In genomic region chr4:134129482-134129881, GRCm38 (mm10) we compare ENCODE assay signal across 8 mouse cellular contexts. TPM values are rescaled to one million over a fixed set of nuclear protein-coding genes. Genes with fewer than 3 reads are reported as not detected.
DNase-seq lines count a peak whose midpoint lies in the region; ATAC-seq and TF ChIP-seq lines count a peak whose summit lies in the region.

No protein-coding gene starts in this region.

- peak overlapping the region; percentile 95 for H3K27ac ChIP-seq in bone marrow macrophage, adult 2 months (ENCODE audit: insufficient read depth, low read depth, low read length)
- no peak overlapping the region for H3K27ac ChIP-seq in hindbrain, embryonic 14.5 days
- H3K27ac ChIP-seq in lung, embryonic 15.5 days: peak overlapping the region; percentile 97
- peak overlapping the region; percentile 73 for H3K27ac ChIP-seq in small intestine, adult 2 months (ENCODE audit: insufficient read depth, low read depth, low read length)

- H3K4me1 ChIP-seq in bone marrow macrophage, adult 2 months (ENCODE audit: control insufficient read depth, insufficient read depth, low read length): peaks cover 56% of the 10 kb centered on the region
- peaks cover 13% of the 10 kb centered on the region for H3K4me1 ChIP-seq in hindbrain, embryonic 14.5 days (replicated peaks; ENCODE audit: control insufficient read depth, insufficient read depth, low read length)
- peaks cover 26% of the 10 kb centered on the region for H3K4me1 ChIP-seq in lung, embryonic 15.5 days
- H3K4me1 ChIP-seq in small intestine, adult 2 months (ENCODE audit: control insufficient read depth, insufficient read depth, insufficient read length, low read length): peaks cover 40% of the 10 kb centered on the region

- H3K27me3 ChIP-seq in hindbrain, embryonic 14.5 days (ENCODE audit: control insufficient read depth, insufficient read depth, low read length): no peaks in the 10 kb centered on the region
- no peaks in the 10 kb centered on the region for H3K27me3 ChIP-seq in lung, embryonic 15.5 days
- H3K27me3 ChIP-seq in small intestine, adult 2 months (ENCODE audit: control insufficient read depth, insufficient read depth, low read length): no peaks in the 10 kb centered on the region

- peak; percentile 26 for DNase-seq in kidney, adult 18-20 months
- no peak for DNase-seq in kidney, adult 8-10 months
- no peak for DNase-seq in hindbrain, embryonic 14.5 days (ENCODE audit: low spot score)
- DNase-seq in cerebellum, adult 11-12 months: no peak

- no peak overlapping the region for H3K9ac ChIP-seq in hindbrain, embryonic 14.5 days
- peak overlapping the region; percentile 70 for H3K9ac ChIP-seq in lung, embryonic 15.5 days

- H3K4me2 ChIP-seq in hindbrain, embryonic 14.5 days (replicated peaks): peak overlapping the region; percentile 71
- H3K4me2 ChIP-seq in lung, embryonic 15.5 days: peak overlapping the region; percentile 85

- H3K36me3 ChIP-seq in hindbrain, embryonic 14.5 days (replicated peaks; ENCODE audit: control insufficient read depth, insufficient read depth): peaks cover 13% of the 10 kb centered on the region
- H3K36me3 ChIP-seq in lung, embryonic 15.5 days: no peaks in the 10 kb centered on the region
- 0 out of 2 replicates have a peak, but pooled peaks cover 7% of the 10 kb centered on the region for H3K36me3 ChIP-seq in small intestine, adult 2 months (ENCODE audit: control insufficient read depth, insufficient read depth, low read length)

- no peak for TF ChIP-seq CTCF in bone marrow macrophage, adult 2 months (IDR thresholded peaks at IDR 0.05; ENCODE audit: low read depth, low read length)
- TF ChIP-seq CTCF in small intestine, adult 2 months (IDR thresholded peaks at IDR 0.05; ENCODE audit: extremely low read depth, insufficient read length, insufficient replicate concordance, low read depth, low read length): no peak

- WGBS in hindbrain, embryonic 14.5 days: 58% methylated on average over 6 of the region's 6 CpGs
- 25% methylated on average over 6 of the region's 6 CpGs for WGBS in lung, embryonic 15.5 days
- 34% methylated on average over 6 of the region's 6 CpGs for WGBS in small intestine, adult 2 months

- TF ChIP-seq POLR2A in bone marrow macrophage, adult 2 months (IDR thresholded peaks at IDR 0.05; ENCODE audit: borderline replicate concordance, low read depth, low read length): no peak
- no peak for TF ChIP-seq POLR2A in small intestine, adult 2 months (IDR thresholded peaks at IDR 0.05; ENCODE audit: low read depth, low read length)

- H3K9me3 ChIP-seq in hindbrain, embryonic 14.5 days (ENCODE audit: control insufficient read depth, low read length): no peaks in the 10 kb centered on the region
- no peaks in the 10 kb centered on the region for H3K9me3 ChIP-seq in lung, embryonic 15.5 days

- ATAC-seq in hindbrain, embryonic 14.5 days (ENCODE audit: low FRiP score): no peak
- ATAC-seq in lung, embryonic 15.5 days (ENCODE audit: borderline replicate concordance, extremely low read depth, low FRiP score, low TSS enrichment): no peak
- ATAC-seq in erythroblast, adult 5-6 weeks (replicated peaks; ENCODE audit: low FRiP score, poor library complexity, severe bottlenecking): no peak

- peak overlapping the region; percentile 70 for H3K4me3 ChIP-seq in bone marrow macrophage, adult 2 months (ENCODE audit: insufficient read depth, low read length)
- no peak overlapping the region for H3K4me3 ChIP-seq in hindbrain, embryonic 14.5 days (replicated peaks; ENCODE audit: low read length)
- peak overlapping the region; percentile 69 for H3K4me3 ChIP-seq in lung, embryonic 15.5 days
- 0 out of 2 replicates have a peak overlapping the region, but pooled peaks have one; percentile 5 for H3K4me3 ChIP-seq in small intestine, adult 2 months (ENCODE audit: low read depth, low read length)

RNA-seq across cellular contexts. Expression of gene Sh3bgrl3, which starts 0.9 kb away (rescaled TPM):
- polyA plus RNA-seq in bone marrow macrophage, adult 2 months (2012; ENCODE audit: insufficient read depth, insufficient read length, missing spikeins): 1,334 and 1,359 TPM in 2 replicates
- polyA plus RNA-seq in hindbrain, embryonic 14.5 days (2014; fragmentation: Nextera tagmentation; extraction: Ambion mirVana): 429 and 442 TPM in 2 replicates
- 406 and 408 TPM in 2 replicates for polyA plus RNA-seq in lung, embryonic 15.5 days (2015; fragmentation: Nextera tagmentation; extraction: Ambion mirVana)
- 453 and 911 TPM in 2 replicates for polyA plus RNA-seq in small intestine, adult 2 months (2012; rRNA removed)
- total RNA-seq in erythroblast, adult 5-6 weeks (2015; ENCODE audit: low replicate concordance): 231 and 242 TPM in 2 replicates
- total RNA-seq in erythroblast, adult 5-6 weeks (2017; ENCODE audit: low replicate concordance): 56.2 and 119 TPM in 2 replicates

RNA-seq across cellular contexts. Expression of gene Ubxn11, which starts 27.1 kb away (rescaled TPM):
- polyA plus RNA-seq in bone marrow macrophage, adult 2 months (2012; ENCODE audit: insufficient read depth, insufficient read length, missing spikeins): 2.5 and 5.8 TPM in 2 replicates
- polyA plus RNA-seq in hindbrain, embryonic 14.5 days (2014; fragmentation: Nextera tagmentation; extraction: Ambion mirVana): 17.5 and 22.2 TPM in 2 replicates
- 9.1 and 9.6 TPM in 2 replicates for polyA plus RNA-seq in lung, embryonic 15.5 days (2015; fragmentation: Nextera tagmentation; extraction: Ambion mirVana)
- 2.8 and 4.5 TPM in 2 replicates for polyA plus RNA-seq in small intestine, adult 2 months (2012; rRNA removed)
- 0.84 TPM in 1 of 2 replicates, not detected in the other for total RNA-seq in erythroblast, adult 5-6 weeks (2015; ENCODE audit: low replicate concordance)
- total RNA-seq in erythroblast, adult 5-6 weeks (2017; ENCODE audit: low replicate concordance): 2.4 TPM in 1 of 2 replicates, not detected in the other

RNA-seq across cellular contexts. Expression of gene Cd52, which starts 34.6 kb away (rescaled TPM):
- 1,130 and 1,142 TPM in 2 replicates for polyA plus RNA-seq in bone marrow macrophage, adult 2 months (2012; ENCODE audit: insufficient read depth, insufficient read length, missing spikeins)
- 1.7 and 2.4 TPM in 2 replicates for polyA plus RNA-seq in hindbrain, embryonic 14.5 days (2014; fragmentation: Nextera tagmentation; extraction: Ambion mirVana)
- polyA plus RNA-seq in lung, embryonic 15.5 days (2015; fragmentation: Nextera tagmentation; extraction: Ambion mirVana): 18.3 and 19.7 TPM in 2 replicates
- polyA plus RNA-seq in small intestine, adult 2 months (2012; rRNA removed): 21.7 and 35.1 TPM in 2 replicates
- total RNA-seq in erythroblast, adult 5-6 weeks (2015; ENCODE audit: low replicate concordance): 324 and 347 TPM in 2 replicates
- total RNA-seq in erythroblast, adult 5-6 weeks (2017; ENCODE audit: low replicate concordance): 146 and 324 TPM in 2 replicates

RNA-seq across cellular contexts. Expression of gene Cep85, which starts 57.4 kb away (rescaled TPM):
- polyA plus RNA-seq in bone marrow macrophage, adult 2 months (2012; ENCODE audit: insufficient read depth, insufficient read length, missing spikeins): 12.5 and 13.9 TPM in 2 replicates
- polyA plus RNA-seq in hindbrain, embryonic 14.5 days (2014; fragmentation: Nextera tagmentation; extraction: Ambion mirVana): 19.2 and 20.3 TPM in 2 replicates
- polyA plus RNA-seq in lung, embryonic 15.5 days (2015; fragmentation: Nextera tagmentation; extraction: Ambion mirVana): 37.8 and 45.3 TPM in 2 replicates
- 5.3 and 19.2 TPM in 2 replicates for polyA plus RNA-seq in small intestine, adult 2 months (2012; rRNA removed)
- 20.3 and 29.2 TPM in 2 replicates for total RNA-seq in erythroblast, adult 5-6 weeks (2015; ENCODE audit: low replicate concordance)
- total RNA-seq in erythroblast, adult 5-6 weeks (2017; ENCODE audit: low replicate concordance): 50.7 and 68.1 TPM in 2 replicates

Comparison
In these comparisons a context has a peak if more than half of its experiments do, and no peak if none do; other contexts are left out.
1. RNA of gene Cd52, which starts 34.6 kb away (polyA plus RNA-seq): 1,130 to 1,142 TPM in bone marrow macrophage, adult 2 months; 21.7 to 35.1 TPM in small intestine, adult 2 months, 18.3 to 19.7 TPM in lung, embryonic 15.5 days and 1.7 to 2.4 TPM in hindbrain, embryonic 14.5 days; every median in the first group is over 10 times any median in the second.